Mouse (Mus musculus): ENCODE results near the gene Stmnd1. TPM values are rescaled to one million over a fixed set of nuclear protein-coding genes. Genes with fewer than 3 reads are reported as not detected.

The Stmnd1 gene
- 10.6 TPM for polyA plus RNA-seq (2014; fragmentation: Illumina TruSeq; extraction: RNeasy Lipid Tissue Mini Kit (QIAGEN cat#74804))

DNA sequence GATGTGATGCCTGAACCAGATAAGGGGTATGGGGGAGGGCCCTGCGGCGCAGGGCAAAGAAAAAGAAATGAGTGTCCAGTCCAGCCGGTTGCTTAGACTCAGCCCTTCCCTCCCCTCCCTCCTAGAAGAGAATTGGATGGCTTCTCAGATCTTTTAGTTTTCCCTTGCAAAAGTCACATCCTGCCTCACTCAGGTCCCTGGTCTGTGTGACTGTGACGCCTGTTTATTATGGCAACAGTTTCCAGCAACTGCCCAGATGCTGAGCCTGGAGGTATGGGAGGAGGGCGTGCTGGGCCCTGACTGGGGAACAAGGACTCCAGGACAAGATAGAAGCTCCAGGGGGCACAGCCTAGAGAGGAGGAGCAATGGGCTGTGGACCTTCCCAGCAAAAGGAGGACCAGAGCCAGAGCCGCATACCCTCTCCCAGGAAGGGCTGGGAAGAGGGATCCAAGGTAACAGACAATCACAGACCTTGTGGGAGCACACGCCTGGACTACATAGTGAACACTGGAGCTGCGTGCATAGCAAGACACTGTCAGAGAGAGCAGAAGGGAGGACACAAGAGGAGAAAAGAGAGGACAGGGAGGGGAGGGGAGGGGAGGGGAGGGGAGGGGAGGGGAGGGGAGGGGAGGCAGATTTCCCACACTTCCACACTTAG is at the start of gene Stmnd1:
Gene Stmnd1, plus strand, starts transcription at position 269 of the 658 bp plus-strand sequence.

Other genes starting within 250 kb of the Stmnd1 start
- gene Rbm24, start 144.7 kb downstream of the Stmnd1 start, polyA plus RNA-seq (2014; fragmentation: Illumina TruSeq; extraction: RNeasy Lipid Tissue Mini Kit (QIAGEN cat#74804)), result 13.5 TPM
- gene Cap2, start 228.1 kb downstream of the Stmnd1 start, polyA plus RNA-seq (2014; fragmentation: Illumina TruSeq; extraction: RNeasy Lipid Tissue Mini Kit (QIAGEN cat#74804)), result 36.1 TPM

Data from ovary, adult 10 weeks (tissue).